Mouse (Mus musculus) heart, postnatal 14 days (tissue): ENCODE measurements around the gene Dnaja4. TPM values are rescaled to one million over a fixed set of nuclear protein-coding genes. Genes with fewer than 3 reads are reported as not detected.
A peak's percentile ranks its signal among the peaks of the same experiment; 100 is the strongest.
"Not testable (repeated sequence)": the region's sequence is repeated elsewhere in the genome, so short reads cannot be mapped to it uniquely, and the experiment has no call there.

Source experiments
- DNase-seq, 2 experiments: peaks; one replicate each; pipeline ENCODE4 v3.0.0; 2021 to 2022
- intact Hi-C: fragments of 180-260 bp; cut with DNase I; formaldehyde crosslinking; loops from one replicate; pipeline ENCODE4 v1.15.1; 2025
- long read RNA-seq, 2 experiments: library from polyadenylated mRNA; stranded (forward); transcript quantifications; one replicate each; pipeline ENCODE4 v2.0.0; 2021
- total RNA-seq, 2 experiments: library from RNA; stranded (reverse); gene quantifications; 2 replicates each; pipeline ENCODE4 v1.2.3; 2021

The Dnaja4 gene
- total RNA-seq: 10 to 100 TPM; 48.2 to 51.7 TPM
- long read RNA-seq, experiment 1, transcript Dnaja4-201 (7 exons, 3,003 nt): major isoform, 169 of 196 reads
- long read RNA-seq, experiment 1, partial matches to known transcripts: 9 of 196 reads
- long read RNA-seq, experiment 1, other reads (novel, unspliced or antisense): 15 of 196 reads
- long read RNA-seq, experiment 2, transcript Dnaja4-201 (7 exons, 3,003 nt): major isoform, 152 of 162 reads
- long read RNA-seq, experiment 2, partial matches to known transcripts: 3 of 162 reads
- long read RNA-seq, experiment 2, other reads (novel, unspliced or antisense): 7 of 162 reads

GRCm38 (mm10) chr9:54698318-54699086, at the start of gene Dnaja4:
Gene Dnaja4, plus strand, starts transcription at chr9:54698873.
- intact Hi-C loops: no loop called here
- DNase-seq: no peak

GRCm38 (mm10) chr9:54649360-54649759, 49.3 kb upstream of the Dnaja4 start:
- intact Hi-C loops: no loop called here
- no peak for DNase-seq

- intact Hi-C loops: no loop called here
- DNase-seq: no peak
Measured at GRCm38 (mm10) chr9:54652778-54653177, 45.9 kb upstream of the Dnaja4 start.

GRCm38 (mm10) chr9:54655846-54656245, 42.8 kb upstream of the Dnaja4 start:
- intact Hi-C loops: no loop called here
- DNase-seq: no peak

GRCm38 (mm10) chr9:54656402-54656801, 42.3 kb upstream of the Dnaja4 start:
- intact Hi-C loops: no loop called here
- DNase-seq: no peak

GRCm38 (mm10) chr9:54658773-54659172, 39.9 kb upstream of the Dnaja4 start:
- no peak for DNase-seq
- intact Hi-C loops: no loop called here

- intact Hi-C loops: no loop called here
- DNase-seq: no peak
Measured at GRCm38 (mm10) chr9:54661605-54662377, 36.9 kb upstream of the Dnaja4 start, which contains the start of gene Acsbg1. Gene Acsbg1, minus strand, starts transcription at chr9:54661870.

- intact Hi-C loops: no loop called here
- no peak for DNase-seq
Measured at GRCm38 (mm10) chr9:54664358-54664757, 34.3 kb upstream of the Dnaja4 start.

GRCm38 (mm10) chr9:54666116-54666515, 32.6 kb upstream of the Dnaja4 start:
- DNase-seq: no peak
- intact Hi-C loops: no loop called here

- intact Hi-C loops: no loop called here
- no peak for DNase-seq
Measured at GRCm38 (mm10) chr9:54668455-54668854, 30.2 kb upstream of the Dnaja4 start.

- intact Hi-C loops: loop anchor here (10.0 kb wide), 1 partner anchor 227 kb away; no protein-coding TSS in a partner anchor
- DNase-seq: no peak
Measured at GRCm38 (mm10) chr9:54671962-54672361, 26.7 kb upstream of the Dnaja4 start.

- intact Hi-C loops: loop anchor here (10.0 kb wide), 1 partner anchor 229 kb away; no protein-coding TSS in a partner anchor
- no peak for DNase-seq
Measured at GRCm38 (mm10) chr9:54673887-54674286, 24.8 kb upstream of the Dnaja4 start.

GRCm38 (mm10) chr9:54676531-54676986, 22.1 kb upstream of the Dnaja4 start:
- intact Hi-C loops: loop anchor here (1.0 to 10.0 kb wide), 3 partner anchors 62 to 232 kb away; partner anchors contain the start of gene Cib2
- peak; percentile 69 to 80 for DNase-seq

GRCm38 (mm10) chr9:54682846-54683245, 15.8 kb upstream of the Dnaja4 start:
- no peak for DNase-seq
- intact Hi-C loops: no loop called here

GRCm38 (mm10) chr9:54683814-54684605, 14.7 kb upstream of the Dnaja4 start:
- intact Hi-C loops: no loop called here
- no peak for DNase-seq

- no peak for DNase-seq
- intact Hi-C loops: no loop called here
Measured at GRCm38 (mm10) chr9:54687246-54688236, 11.1 kb upstream of the Dnaja4 start.

- intact Hi-C loops: no loop called here
- no peak for DNase-seq
Measured at GRCm38 (mm10) chr9:54689446-54689845, 9.2 kb upstream of the Dnaja4 start.

GRCm38 (mm10) chr9:54690697-54691096, 8.0 kb upstream of the Dnaja4 start:
- intact Hi-C loops, DNase-seq: not testable (repeated sequence)
